Mouse (Mus musculus): Measurements from ENCODE around the gene Spag9. TPM values are rescaled to one million over a fixed set of nuclear protein-coding genes. Genes with fewer than 3 reads are reported as not detected.
A peak's percentile ranks its signal among the peaks of the same experiment; 100 is the strongest.

Gene Spag9
- total RNA-seq, 1 experiment from 2014 or later = 140 TPM

GRCm38 (mm10) chr11:94121501-94121900, 125.6 kb downstream of the Spag9 start:
- ATAC-seq (replicated peaks; ENCODE audit: insufficient number of reproducible peaks, low FRiP score, low TSS enrichment, poor library complexity, severe bottlenecking) = no peak

- ATAC-seq (replicated peaks; ENCODE audit: insufficient number of reproducible peaks, low FRiP score, low TSS enrichment, poor library complexity, severe bottlenecking) = no peak
Observed at GRCm38 (mm10) chr11:94122341-94123030, 126.6 kb downstream of the Spag9 start.

GRCm38 (mm10) chr11:94126701-94127100, 130.8 kb downstream of the Spag9 start:
- no peak for ATAC-seq (replicated peaks; ENCODE audit: insufficient number of reproducible peaks, low FRiP score, low TSS enrichment, poor library complexity, severe bottlenecking)

GRCm38 (mm10) chr11:94127966-94128365, 132.1 kb downstream of the Spag9 start:
- peak; percentile 64 for ATAC-seq (replicated peaks; ENCODE audit: insufficient number of reproducible peaks, low FRiP score, low TSS enrichment, poor library complexity, severe bottlenecking)

- no peak for ATAC-seq (replicated peaks; ENCODE audit: insufficient number of reproducible peaks, low FRiP score, low TSS enrichment, poor library complexity, severe bottlenecking)
Observed at GRCm38 (mm10) chr11:94128506-94128905, 132.6 kb downstream of the Spag9 start.

GRCm38 (mm10) chr11:94129261-94130059, 133.6 kb downstream of the Spag9 start:
- ATAC-seq (replicated peaks; ENCODE audit: insufficient number of reproducible peaks, low FRiP score, low TSS enrichment, poor library complexity, severe bottlenecking) = peak; percentile 55; the same call in 1 of the 2 replicates

- ATAC-seq (replicated peaks; ENCODE audit: insufficient number of reproducible peaks, low FRiP score, low TSS enrichment, poor library complexity, severe bottlenecking) = no peak
Observed at GRCm38 (mm10) chr11:94130118-94131095, 134.5 kb downstream of the Spag9 start.

GRCm38 (mm10) chr11:94133344-94133955, 137.6 kb downstream of the Spag9 start:
- peak; percentile 64 for ATAC-seq (replicated peaks; ENCODE audit: insufficient number of reproducible peaks, low FRiP score, low TSS enrichment, poor library complexity, severe bottlenecking)

- no peak for ATAC-seq (replicated peaks; ENCODE audit: insufficient number of reproducible peaks, low FRiP score, low TSS enrichment, poor library complexity, severe bottlenecking)
Observed at GRCm38 (mm10) chr11:94134076-94134838, 138.4 kb downstream of the Spag9 start.

- no peak for ATAC-seq (replicated peaks; ENCODE audit: insufficient number of reproducible peaks, low FRiP score, low TSS enrichment, poor library complexity, severe bottlenecking)
Observed at GRCm38 (mm10) chr11:94135581-94136001, 139.7 kb downstream of the Spag9 start.

GRCm38 (mm10) chr11:94136656-94137055, 140.8 kb downstream of the Spag9 start:
- ATAC-seq (replicated peaks; ENCODE audit: insufficient number of reproducible peaks, low FRiP score, low TSS enrichment, poor library complexity, severe bottlenecking) = no peak

- ATAC-seq (replicated peaks; ENCODE audit: insufficient number of reproducible peaks, low FRiP score, low TSS enrichment, poor library complexity, severe bottlenecking) = no peak
Observed at GRCm38 (mm10) chr11:94137326-94138061, 141.6 kb downstream of the Spag9 start.

GRCm38 (mm10) chr11:94138411-94139231, 142.7 kb downstream of the Spag9 start:
- ATAC-seq (replicated peaks; ENCODE audit: insufficient number of reproducible peaks, low FRiP score, low TSS enrichment, poor library complexity, severe bottlenecking) = no peak

GRCm38 (mm10) chr11:94139232-94139620, 143.3 kb downstream of the Spag9 start:
- no peak for ATAC-seq (replicated peaks; ENCODE audit: insufficient number of reproducible peaks, low FRiP score, low TSS enrichment, poor library complexity, severe bottlenecking)

- ATAC-seq (replicated peaks; ENCODE audit: insufficient number of reproducible peaks, low FRiP score, low TSS enrichment, poor library complexity, severe bottlenecking) = no peak
Observed at GRCm38 (mm10) chr11:94140540-94140939, 144.6 kb downstream of the Spag9 start.

GRCm38 (mm10) chr11:94141564-94141963, 145.7 kb downstream of the Spag9 start:
- ATAC-seq (replicated peaks; ENCODE audit: insufficient number of reproducible peaks, low FRiP score, low TSS enrichment, poor library complexity, severe bottlenecking) = no peak
